Mouse (Mus musculus) ES-Bruce4 (cell line): Measurements from ENCODE around the gene Appl2.

ENCODE experiments used
- CTCF ChIP-seq: IDR thresholded peaks from one replicate; pipeline ENCODE4 v1.8.1; 2011; ENCODE audit warnings: low read depth, low read length
- EP300 ChIP-seq: IDR thresholded peaks from 2 replicates; pipeline ENCODE4 v1.6.1; 2011; ENCODE audit warnings: low read depth, low read length; ENCODE audit not compliant: insufficient read depth
- POLR2A ChIP-seq: IDR thresholded peaks from one replicate; pipeline ENCODE4 v1.8.1; 2011; ENCODE audit warnings: low read length; ENCODE audit not compliant: insufficient read depth

DNA sequence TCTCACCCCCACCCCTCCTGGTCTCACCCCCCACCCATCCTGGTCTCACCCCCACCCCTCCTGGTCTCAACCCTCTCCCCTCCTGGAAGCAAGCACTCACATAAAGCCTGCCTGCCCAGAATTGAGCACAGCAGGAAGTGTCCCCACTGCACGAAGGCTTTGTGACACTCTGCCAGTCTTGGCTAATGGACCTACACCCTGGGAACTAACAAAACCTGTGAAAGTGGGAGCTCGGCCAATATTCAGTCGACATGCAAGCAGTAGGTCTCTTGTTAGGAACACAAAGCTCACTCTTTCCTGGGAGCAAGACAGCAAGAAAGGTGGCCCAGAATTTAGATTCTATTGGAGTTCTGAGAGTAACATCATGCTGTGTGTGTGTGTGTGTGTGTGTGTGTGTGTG, 17.6 kb downstream of the Appl2 start:
- TF ChIP-seq EP300 = no peak
- TF ChIP-seq POLR2A = no peak
- TF ChIP-seq CTCF = no peak
